Mouse (Mus musculus) liver, adult 2 months (tissue): ENCODE measurements around the gene Ccsap.

Experiments
- CTCF ChIP-seq: fragments of 200-500 bp; IDR thresholded peaks from 2 replicates; pipeline ENCODE4 v1.5.1; 2011; ENCODE audit warnings: low read depth, low read length, control low read depth
- POLR2A ChIP-seq: fragments of 200-500 bp; IDR thresholded peaks from 2 replicates; pipeline ENCODE4 v1.6.1; 2011; ENCODE audit warnings: low read length, control low read depth; ENCODE audit not compliant: insufficient read depth; ENCODE audit errors: extremely low read depth

DNA sequence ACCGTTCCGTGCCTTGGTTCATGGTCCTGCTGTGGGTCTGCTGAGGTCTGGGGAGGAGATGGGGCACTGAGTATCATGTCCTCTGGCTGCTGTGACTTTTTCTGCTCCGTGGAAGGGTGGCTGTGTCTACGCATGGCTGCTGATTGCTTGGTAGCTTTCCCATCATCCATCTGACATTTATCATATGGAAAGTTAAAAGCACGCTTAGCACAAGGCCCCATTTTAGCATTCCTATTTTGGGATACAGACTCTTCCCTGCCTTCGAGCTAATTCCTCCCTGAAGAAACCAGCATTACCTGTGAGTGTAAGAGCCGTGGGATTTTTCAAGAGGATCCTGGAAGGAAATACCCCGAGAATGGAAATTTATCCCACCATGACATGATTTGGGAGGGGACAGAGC, 43.1 kb downstream of the Ccsap start:
- TF ChIP-seq CTCF = no peak
- TF ChIP-seq POLR2A = no peak
